Mouse (Mus musculus): ENCODE measurements around the gene Fbxw10.

Fbxw10 gene

GRCm38 (mm10) chr11:62913141-62913540 lies 66.3 kb downstream of the Fbxw10 start:
- no peak for DNase-seq

- DNase-seq, result peak; percentile 51
Observed at GRCm38 (mm10) chr11:62914532-62914931, 67.7 kb downstream of the Fbxw10 start.

GRCm38 (mm10) chr11:62915486-62915885 lies 68.6 kb downstream of the Fbxw10 start:
- no peak for DNase-seq

- no peak for DNase-seq
Observed at GRCm38 (mm10) chr11:62916765-62917164, 69.9 kb downstream of the Fbxw10 start.

GRCm38 (mm10) chr11:62919946-62920742 lies 73.3 kb downstream of the Fbxw10 start:
- no peak for DNase-seq

GRCm38 (mm10) chr11:62920743-62921050 lies 73.8 kb downstream of the Fbxw10 start:
- DNase-seq, result no peak

- DNase-seq, result peak; percentile 59
Observed at GRCm38 (mm10) chr11:62921052-62921977, 74.4 kb downstream of the Fbxw10 start.

GRCm38 (mm10) chr11:62924091-62924761 lies 77.4 kb downstream of the Fbxw10 start:
- no peak for DNase-seq
